In the genomic region with DNA sequence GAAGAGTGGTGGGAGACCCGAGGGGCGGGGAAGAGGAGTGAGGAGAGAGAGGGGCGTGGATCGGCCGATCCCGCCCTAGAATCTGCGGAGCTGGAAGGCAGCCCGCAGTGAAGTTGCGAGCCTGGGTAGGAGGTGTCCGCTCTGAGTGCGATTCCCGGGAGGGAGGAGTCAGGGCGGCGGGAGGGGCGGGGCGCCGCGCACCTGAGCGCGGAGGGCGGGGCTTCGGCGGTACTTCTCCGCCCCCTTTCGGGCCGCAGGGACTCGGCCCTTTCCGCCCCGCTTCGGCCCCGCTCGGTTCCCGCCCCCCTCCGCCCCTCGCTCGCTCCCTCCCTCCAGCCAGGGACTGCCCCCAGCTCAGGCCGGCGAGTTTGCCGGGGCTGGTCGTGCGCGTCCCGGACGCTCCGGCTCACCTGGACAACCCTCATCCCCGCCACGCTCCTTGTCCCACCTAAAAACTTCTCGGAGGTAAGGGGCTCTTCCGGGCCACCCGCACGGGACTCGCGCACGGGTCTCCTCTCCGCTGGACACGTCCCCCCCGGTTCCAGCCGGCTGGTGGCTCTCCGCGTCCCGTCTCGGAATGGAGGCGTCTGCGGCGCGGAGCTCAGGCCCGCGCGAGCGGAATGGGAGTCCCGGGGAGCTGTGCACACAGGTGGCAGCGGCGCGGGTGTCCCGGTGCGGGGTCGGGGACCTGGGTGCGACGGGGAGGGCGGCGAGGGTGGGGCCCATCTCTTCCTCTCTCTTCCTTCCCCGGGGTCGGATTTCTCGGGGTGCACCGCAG, we compare ENCODE assay signal across 8 mouse cellular contexts. TPM values are rescaled to one million over a fixed set of nuclear protein-coding genes. Genes with fewer than 3 reads are reported as not detected.
A peak's percentile ranks its signal among the peaks of the same experiment; 100 is the strongest.
DNase-seq lines count a peak whose midpoint lies in the region; ATAC-seq lines count a peak whose summit lies in the region.

Pawr (plus strand) TSS at position 338 of the 778 bp plus-strand sequence.

- H3K4me1 ChIP-seq in forebrain, embryonic 11.5 days (replicated peaks; ENCODE audit: control insufficient read depth, insufficient read depth, low read length), result no peaks in the 10 kb centered on the region; the same call in 1 of the 2 replicates

- intact Hi-C loops in heart, postnatal 25 days (cut with DNase I), result loop anchor here (5.0 kb wide), 1 partner anchor 115 kb away; no protein-coding TSS in a partner anchor

- no peaks in the 10 kb centered on the region for H3K36me3 ChIP-seq in forebrain, embryonic 11.5 days (ENCODE audit: control insufficient read depth, insufficient read depth, low read length)

- peak within 1 kb of the TSS; percentile 80 for H3K4me3 ChIP-seq in forebrain, embryonic 11.5 days (ENCODE audit: low read depth, low read length)

- no peaks in the 10 kb centered on the region for H3K9me3 ChIP-seq in forebrain, embryonic 11.5 days (ENCODE audit: control insufficient read depth, low read length)

- peaks cover 7% of the 10 kb centered on the region; the same call in 1 of the 2 replicates for H3K27me3 ChIP-seq in forebrain, embryonic 11.5 days (ENCODE audit: control insufficient read depth, insufficient read depth, low read length)

- peak within 1 kb of the TSS; percentile 59; the same call in 1 of the 2 replicates for H3K27ac ChIP-seq in forebrain, embryonic 11.5 days (ENCODE audit: low read depth, low read length)

- peak; percentile 93 for ATAC-seq in forebrain, embryonic 11.5 days (replicated peaks; ENCODE audit: low FRiP score)

- H3K9ac ChIP-seq in forebrain, embryonic 11.5 days (ENCODE audit: low read length), result peak within 1 kb of the TSS; percentile 81

- H3K4me2 ChIP-seq in forebrain, embryonic 11.5 days (ENCODE audit: low read depth, low read length, severe bottlenecking), result peak within 1 kb of the TSS; percentile 82

- DNase-seq in MN1 (ENCODE audit: low spot score), result peak; percentile 91
- peak; percentile 58 for DNase-seq in c-Kit-positive CD71-negative TER-119-negative erythroid progenitor cells, embryonic 14.5 days (ENCODE audit: low read depth)
- peak; percentile 95 for DNase-seq in forebrain, embryonic 11.5 days (ENCODE audit: low spot score)
- peak; percentile 23 for DNase-seq in heart, postnatal 25 days (ENCODE audit: low spot score)
- peak; percentile 94 to 96 for DNase-seq in kidney, postnatal 4 days
- peak; percentile 86 to 89 for DNase-seq in lung, postnatal 4 days
- DNase-seq in retina, postnatal 7 days (ENCODE audit: low read depth, low spot score), result peak; percentile 67
- peak; percentile 51 for DNase-seq in urinary bladder, postnatal 10 days (ENCODE audit: low spot score)

- WGBS in forebrain, embryonic 11.5 days, result under 1% methylated on average over 73 of the region's 85 CpGs

RNA-seq across cellular contexts. Expression of gene Pawr, which starts in this region (rescaled TPM):
- 18.3 and 20.5 TPM in 2 replicates for polyA plus RNA-seq in forebrain, embryonic 11.5 days (2014; fragmentation: Nextera tagmentation; extraction: Ambion mirVana)
- total RNA-seq in heart, postnatal 25 days (2021), result 1 to 10 TPM; 3.0 to 3.2 TPM

Comparison
In these comparisons a context has a peak if more than half of its experiments do, and no peak if none do; other contexts are left out.
1. Peak in every context shown above with its lines: DNase-seq, ATAC-seq, H3K4me3 ChIP-seq and H3K27ac ChIP-seq.
2. DNase-seq: peak in every context shown above with its lines; median percentile 95 in forebrain, embryonic 11.5 days; 95 in kidney, postnatal 4 days; 91 in MN1; 88 in lung, postnatal 4 days; 67 in retina, postnatal 7 days; 58 in c-Kit-positive CD71-negative TER-119-negative erythroid progenitor cells, embryonic 14.5 days; 51 in urinary bladder, postnatal 10 days; 23 in heart, postnatal 25 days.